11 mouse cellular contexts compared by ENCODE assay signal in genomic region chr14:121359850-121360249, GRCm38 (mm10). TPM values are rescaled to one million over a fixed set of nuclear protein-coding genes. Genes with fewer than 3 reads are reported as not detected.
DNase-seq lines count a peak whose midpoint lies in the region; ATAC-seq and TF ChIP-seq lines count a peak whose summit lies in the region.
"Had no signal": no experiment of that assay in that cellular context is flagged by ENCODE, and none has a peak within 500 bp of the region (broad histone marks: within the 10 kb centered on the region; RNA-seq: fewer than 3 reads in every experiment).

No protein-coding gene starts in this region.

- ATAC-seq in hindbrain, embryonic 16.5 days: peak; percentile 31; the same call in 1 of the 2 replicates
- no peak for ATAC-seq in hindbrain, embryonic 13.5 days (ENCODE audit: low FRiP score)
- ATAC-seq in liver, embryonic 12.5 days: no peak
- no peak for ATAC-seq in forebrain, embryonic 15.5 days (replicated peaks)
- ATAC-seq: forebrain, postnatal 0 days had no signal

- H3K27ac ChIP-seq in hindbrain, embryonic 16.5 days (ENCODE audit: low read depth, low read length): no peak overlapping the region
- no peak overlapping the region for H3K27ac ChIP-seq in hindbrain, embryonic 13.5 days
- peak overlapping the region; percentile 94 for H3K27ac ChIP-seq in MEL (ENCODE audit: control insufficient read depth, low read depth, low read length)
- H3K27ac ChIP-seq in liver, embryonic 12.5 days: peak overlapping the region; percentile 90
- no peak overlapping the region for H3K27ac ChIP-seq in forebrain, embryonic 15.5 days (replicated peaks)

- no peaks in the 10 kb centered on the region for H3K27me3 ChIP-seq in hindbrain, embryonic 16.5 days (replicated peaks; ENCODE audit: control insufficient read depth, insufficient read depth, low read length)
- no peaks in the 10 kb centered on the region for H3K27me3 ChIP-seq in hindbrain, embryonic 13.5 days
- H3K27me3 ChIP-seq in E14TG2a.4 (ENCODE audit: insufficient read depth, low read length) (no peaks in the 10 kb centered on the region), MEL (ENCODE audit: control insufficient read depth in 1 of 2, insufficient read depth in 2 of 2, low read length in 2 of 2) (no peaks in the 10 kb centered on the region)
- H3K27me3 ChIP-seq in liver, embryonic 12.5 days (replicated peaks): no peaks in the 10 kb centered on the region
- no peaks in the 10 kb centered on the region for H3K27me3 ChIP-seq in forebrain, embryonic 15.5 days

- no peak for TF ChIP-seq POLR2A in MEL (IDR thresholded peaks at IDR 0.05; ENCODE audit: control insufficient read depth in 1 of 2, insufficient read depth in 1 of 2, low read depth in 1 of 2, low read length in 2 of 2, poor library complexity in 1 of 2)

- peaks cover 64% of the 10 kb centered on the region for H3K79me2 ChIP-seq in MEL (ENCODE audit: control insufficient read depth, insufficient read depth, low read length, poor library complexity)

- H3K4me3 ChIP-seq in hindbrain, embryonic 16.5 days (ENCODE audit: low read length): no peak overlapping the region
- no peak overlapping the region for H3K4me3 ChIP-seq in hindbrain, embryonic 13.5 days
- H3K4me3 ChIP-seq in E14TG2a.4 (replicated peaks; ENCODE audit: low read length): 0 out of 2 replicates have a peak overlapping the region, but pooled peaks have one; percentile 13
- no peak overlapping the region for H3K4me3 ChIP-seq in MEL (ENCODE audit: control insufficient read depth in 1 of 2, insufficient read depth in 1 of 2, low read depth in 2 of 2, low read length in 2 of 2)
- no peak overlapping the region for H3K4me3 ChIP-seq in liver, embryonic 12.5 days
- no peak overlapping the region for H3K4me3 ChIP-seq in forebrain, embryonic 15.5 days

- 63% methylated on average over 8 of the region's 8 CpGs for WGBS in hindbrain, embryonic 16.5 days
- WGBS in hindbrain, embryonic 13.5 days: 70% methylated on average over 8 of the region's 8 CpGs
- WGBS in liver, embryonic 12.5 days (ENCODE audit: insufficient replicate concordance): 63% methylated on average over 8 of the region's 8 CpGs
- 79% methylated on average over 8 of the region's 8 CpGs for WGBS in forebrain, embryonic 15.5 days

- no peaks in the 10 kb centered on the region for H3K9me3 ChIP-seq in hindbrain, embryonic 16.5 days (ENCODE audit: control insufficient read depth, low read length)
- no peaks in the 10 kb centered on the region for H3K9me3 ChIP-seq in hindbrain, embryonic 13.5 days
- no peaks in the 10 kb centered on the region for H3K9me3 ChIP-seq in E14TG2a.4 (ENCODE audit: low read length)
- H3K9me3 ChIP-seq in MEL (replicated peaks; ENCODE audit: insufficient read depth, low read length): no peaks in the 10 kb centered on the region
- peaks cover 4% of the 10 kb centered on the region; the same call in 1 of the 2 replicates for H3K9me3 ChIP-seq in liver, embryonic 12.5 days (replicated peaks)
- no peaks in the 10 kb centered on the region for H3K9me3 ChIP-seq in forebrain, embryonic 15.5 days

- H3K4me1 ChIP-seq in hindbrain, embryonic 16.5 days (ENCODE audit: control insufficient read depth, insufficient read depth, low read depth, low read length): peaks cover 3% of the 10 kb centered on the region
- peaks cover 29% of the 10 kb centered on the region for H3K4me1 ChIP-seq in hindbrain, embryonic 13.5 days (replicated peaks)
- peaks cover 83% of the 10 kb centered on the region for H3K4me1 ChIP-seq in E14TG2a.4 (replicated peaks; ENCODE audit: low read depth, low read length)
- peaks cover 44 to 77% of the 10 kb centered on the region in 2 experiments for H3K4me1 ChIP-seq in MEL (ENCODE audit: control insufficient read depth in 1 of 2, insufficient read depth in 2 of 2, low read length in 2 of 2)
- peaks cover 100% of the 10 kb centered on the region for H3K4me1 ChIP-seq in liver, embryonic 12.5 days
- no peaks in the 10 kb centered on the region for H3K4me1 ChIP-seq in forebrain, embryonic 15.5 days

- DNase-seq in MEL (ENCODE audit: low read depth, low spot score): no peak
- DNase-seq in Muller cell, postnatal 12 days (ENCODE audit: inconsistent ontology term): no peak
- DNase-seq: adrenal gland, adult 8-10 months; cerebellum, postnatal 10 days; forebrain, postnatal 0 days; thymus, adult 18-20 months had no signal

- no peak for TF ChIP-seq EP300 in MEL (IDR thresholded peaks at IDR 0.05; ENCODE audit: low read depth in 1 of 2, low read length in 2 of 2)

- no peaks in the 10 kb centered on the region for H3K36me3 ChIP-seq in hindbrain, embryonic 16.5 days (ENCODE audit: control insufficient read depth, insufficient read depth, low read length)
- H3K36me3 ChIP-seq in hindbrain, embryonic 13.5 days: peaks cover 8% of the 10 kb centered on the region; the same call in 1 of the 2 replicates
- peaks cover 11% of the 10 kb centered on the region; the same call in 1 of the 2 replicates for H3K36me3 ChIP-seq in E14TG2a.4 (ENCODE audit: insufficient read depth, low read length)
- peaks cover 0 to 75% of the 10 kb centered on the region in 2 experiments; a peak in 2 of 4 replicates for H3K36me3 ChIP-seq in MEL (ENCODE audit: control insufficient read depth in 1 of 2, insufficient read depth in 2 of 2, low read length in 2 of 2)
- peaks cover 45% of the 10 kb centered on the region for H3K36me3 ChIP-seq in liver, embryonic 12.5 days
- H3K36me3 ChIP-seq in forebrain, embryonic 15.5 days: no peaks in the 10 kb centered on the region

- TF ChIP-seq RAD21 in MEL (IDR thresholded peaks at IDR 0.05; ENCODE audit: low read depth, low read length): no peak

- no peak overlapping the region for H3K9ac ChIP-seq in hindbrain, embryonic 16.5 days (ENCODE audit: low read depth, low read length)
- H3K9ac ChIP-seq in hindbrain, embryonic 13.5 days: no peak overlapping the region
- H3K9ac ChIP-seq in MEL (ENCODE audit: control insufficient read depth, low read depth, low read length, poor library complexity, severe bottlenecking): peak overlapping the region; percentile 25
- peak overlapping the region; percentile 55; the same call in 1 of the 2 replicates for H3K9ac ChIP-seq in liver, embryonic 12.5 days
- H3K9ac ChIP-seq in forebrain, embryonic 15.5 days (replicated peaks): no peak overlapping the region
- H3K9ac ChIP-seq: forebrain, postnatal 0 days had no signal

- no peak overlapping the region for H3K4me2 ChIP-seq in hindbrain, embryonic 16.5 days (ENCODE audit: low read length)
- H3K4me2 ChIP-seq in hindbrain, embryonic 13.5 days: no peak overlapping the region
- H3K4me2 ChIP-seq in liver, embryonic 12.5 days: peak overlapping the region; percentile 50; the same call in 1 of the 2 replicates
- no peak overlapping the region for H3K4me2 ChIP-seq in forebrain, embryonic 15.5 days (replicated peaks)

- TF ChIP-seq CTCF in E14TG2a.4 (conservative IDR thresholded peaks at IDR 0.05; ENCODE audit: low read length) (no peak), MEL (IDR thresholded peaks at IDR 0.05 in 2 of 3, conservative IDR thresholded peaks at IDR 0.05 in 1 of 3; ENCODE audit: control insufficient read depth in 1 of 3, insufficient read depth in 1 of 3, low read depth in 2 of 3, low read length in 3 of 3, poor library complexity in 1 of 3, severe bottlenecking in 1 of 3) (no peak)

TF ChIP-seq in MEL, 35 proteins besides CTCF, POLR2A, EP300 and RAD21:
- no peak for TF ChIP-seq MAFK (IDR thresholded peaks at IDR 0.05; ENCODE audit: borderline replicate concordance, low read depth, low read length)
- no peak for TF ChIP-seq TBP (IDR thresholded peaks at IDR 0.05; ENCODE audit: low read depth, low read length)
- no peak for TF ChIP-seq ZC3H11A (IDR thresholded peaks at IDR 0.05; ENCODE audit: low read depth, low read length)
- TF ChIP-seq ELF1 (IDR thresholded peaks at IDR 0.05; ENCODE audit: low read depth, low read length): no peak
- no peak for TF ChIP-seq USF2 (IDR thresholded peaks at IDR 0.05; ENCODE audit: borderline replicate concordance in 1 of 2, insufficient read depth in 1 of 2, low read depth in 1 of 2, low read length in 2 of 2)
- no peak for TF ChIP-seq NELFE (IDR thresholded peaks at IDR 0.05; ENCODE audit: low read depth, low read length)
- no peak for TF ChIP-seq ZMIZ1 (IDR thresholded peaks at IDR 0.05; ENCODE audit: low read depth, low read length)
- TF ChIP-seq TAL1 (IDR thresholded peaks at IDR 0.05; ENCODE audit: low read length): no peak
- no peak for TF ChIP-seq MXI1 (IDR thresholded peaks at IDR 0.05; ENCODE audit: low read depth, low read length)
- no peak for TF ChIP-seq GATA1 (IDR thresholded peaks at IDR 0.05; ENCODE audit: low read depth, low read length)
- TF ChIP-seq UBTF (IDR thresholded peaks at IDR 0.05; ENCODE audit: borderline replicate concordance, insufficient read depth, low read depth, low read length): no peak
- TF ChIP-seq KAT2A (conservative IDR thresholded peaks at IDR 0.05; ENCODE audit: low read depth, low read length): no peak
- no peak for TF ChIP-seq CHD2 (IDR thresholded peaks at IDR 0.05; ENCODE audit: low read length)
- TF ChIP-seq ZNF384 (IDR thresholded peaks at IDR 0.05; ENCODE audit: low read depth, low read length): no peak
- TF ChIP-seq MAX (IDR thresholded peaks at IDR 0.05; ENCODE audit: low read length): no peak
- no peak for TF ChIP-seq POLR2AphosphoS2 (IDR thresholded peaks at IDR 0.05; ENCODE audit: low read length)
- TF ChIP-seq TCF12 (IDR thresholded peaks at IDR 0.05; ENCODE audit: low read depth, low read length): no peak

RNA-seq across cellular contexts. Expression of gene Stk24, which starts 20.0 kb away (rescaled TPM):
- polyA plus RNA-seq in hindbrain, embryonic 16.5 days (2015; fragmentation: Nextera tagmentation; extraction: Ambion mirVana): 14.6 and 18.5 TPM in 2 replicates
- 20.2 TPM in 2 replicates for polyA plus RNA-seq in hindbrain, embryonic 13.5 days (2015; fragmentation: Nextera tagmentation; extraction: Ambion mirVana)
- 60.5 and 62.5 TPM in 2 replicates for total RNA-seq in MEL (2012; rRNA removed)
- polyA plus RNA-seq in MEL (2012; ENCODE audit: insufficient read depth in 1 of 2, insufficient read length in 2 of 2, low read depth in 1 of 2, low replicate concordance in 2 of 2, missing spikeins in 1 of 2): 10 to 100 TPM in 1 of 2 experiments, not detected in 1; 79.3 TPM
- 56.8 and 62.0 TPM in 2 replicates for polyA plus RNA-seq in liver, embryonic 12.5 days (2016; fragmentation: Nextera tagmentation; extraction: Ambion mirVana)
- 23.3 and 24.4 TPM in 2 replicates for polyA plus RNA-seq in forebrain, embryonic 15.5 days (2015; fragmentation: Nextera tagmentation; extraction: Ambion mirVana)

Comparison
In these comparisons a context has a peak if more than half of its experiments do, and no peak if none do; other contexts are left out.
1. H3K27ac ChIP-seq: peak in MEL (single experiment) and liver, embryonic 12.5 days (single experiment); none in hindbrain, embryonic 16.5 days (single experiment), hindbrain, embryonic 13.5 days (single experiment) and forebrain, embryonic 15.5 days (single experiment).
2. H3K9ac ChIP-seq: peak in MEL (single experiment) and liver, embryonic 12.5 days (single experiment); none in hindbrain, embryonic 16.5 days (single experiment), hindbrain, embryonic 13.5 days (single experiment) and forebrain, embryonic 15.5 days (single experiment).